Mouse (Mus musculus): ENCODE data around the gene Duxbl1. TPM values are rescaled to one million over a fixed set of nuclear protein-coding genes. Genes with fewer than 3 reads are reported as not detected.
"Not testable (repeated sequence)": the region's sequence is repeated elsewhere in the genome, so short reads cannot be mapped to it uniquely, and the experiment has no call there.

The Duxbl1 gene
- polyA plus RNA-seq, 1 experiment: 0.22 TPM

DNA sequence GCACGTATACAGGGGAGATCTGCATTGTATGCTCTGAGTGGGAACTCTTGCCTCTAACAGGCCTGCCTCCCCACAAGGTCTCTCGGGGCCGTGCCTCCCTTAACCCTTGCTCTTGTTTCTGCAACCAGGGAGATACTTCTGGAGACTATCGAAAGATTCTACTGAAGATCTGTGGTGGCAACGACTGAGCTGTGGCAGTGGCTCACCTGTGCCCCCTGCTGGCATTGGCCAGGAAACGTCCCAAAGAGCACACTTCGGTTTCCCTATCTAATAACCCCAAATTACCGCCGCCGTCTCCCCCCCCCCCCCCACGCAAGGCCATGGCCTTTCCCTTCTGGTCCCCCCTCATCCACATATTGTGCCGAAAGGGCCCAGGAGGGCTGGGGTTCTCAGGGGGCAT, 47.3 kb downstream of the Duxbl1 start:
- H3K4me1 ChIP-seq (ENCODE audit: control insufficient read depth, insufficient read depth, insufficient read length); DNase-seq (ENCODE audit: low read depth in 1 of 2, low spot score in 2 of 2); H3K36me3 ChIP-seq (ENCODE audit: control insufficient read depth, insufficient read depth, low read length); H3K27ac ChIP-seq (ENCODE audit: insufficient read depth, low read length); H3K4me3 ChIP-seq (ENCODE audit: extremely low read depth, insufficient read depth, insufficient read length); H3K27me3 ChIP-seq (ENCODE audit: control insufficient read depth, insufficient read depth, low read length): not testable (repeated sequence)
- WGBS: no CpG with 5 or more reads among the region's 12 CpGs

DNA sequence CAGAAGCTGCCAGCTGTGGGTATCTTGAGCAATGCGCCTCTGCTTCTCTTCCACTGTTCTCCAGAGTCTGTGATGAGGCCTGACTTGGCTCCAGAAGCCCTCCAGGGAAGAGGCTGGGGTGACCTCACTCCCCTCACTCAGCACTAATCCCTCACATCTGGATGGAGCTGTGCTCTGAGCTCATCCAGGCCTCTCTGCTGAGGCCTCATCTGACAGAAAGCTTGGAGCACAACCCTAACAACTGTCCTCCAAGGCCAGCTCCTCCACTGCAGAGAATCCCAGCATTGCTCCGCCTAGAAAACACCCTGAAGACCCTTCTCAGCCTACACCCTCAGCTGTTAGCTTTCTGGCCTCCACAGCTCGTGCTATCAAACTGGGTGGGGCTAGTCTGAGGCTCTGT, 56.0 kb downstream of the Duxbl1 start:
- H3K4me3 ChIP-seq (ENCODE audit: extremely low read depth, insufficient read depth, insufficient read length); H3K27ac ChIP-seq (ENCODE audit: insufficient read depth, low read length); H3K27me3 ChIP-seq (ENCODE audit: control insufficient read depth, insufficient read depth, low read length); DNase-seq (ENCODE audit: low read depth in 1 of 2, low spot score in 2 of 2); H3K36me3 ChIP-seq (ENCODE audit: control insufficient read depth, insufficient read depth, low read length); H3K4me1 ChIP-seq (ENCODE audit: control insufficient read depth, insufficient read depth, insufficient read length): not testable (repeated sequence)
- no CpG with 5 or more reads among the region's 3 CpGs for WGBS

DNA sequence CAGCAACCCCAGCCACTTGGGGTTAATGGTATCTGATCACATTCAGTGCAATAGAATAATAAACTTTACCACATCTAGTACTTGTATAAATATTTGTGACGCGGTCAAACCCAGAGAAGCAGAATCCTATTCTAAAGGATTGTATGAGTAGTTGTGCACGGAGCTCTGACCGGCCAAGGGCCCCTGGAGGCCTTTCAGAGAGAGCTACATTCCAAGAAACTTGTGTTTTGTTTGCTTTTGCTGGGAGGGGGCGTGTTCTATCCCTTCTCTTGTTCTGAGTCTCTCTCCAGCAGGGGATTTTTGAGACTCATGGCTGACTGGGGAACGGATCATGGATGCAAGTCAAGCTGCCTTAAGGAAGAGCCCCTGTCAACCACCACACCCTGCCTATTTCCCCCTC, 57.1 kb downstream of the Duxbl1 start:
- H3K27ac ChIP-seq (ENCODE audit: insufficient read depth, low read length); H3K36me3 ChIP-seq (ENCODE audit: control insufficient read depth, insufficient read depth, low read length); H3K4me3 ChIP-seq (ENCODE audit: extremely low read depth, insufficient read depth, insufficient read length); H3K4me1 ChIP-seq (ENCODE audit: control insufficient read depth, insufficient read depth, insufficient read length); H3K27me3 ChIP-seq (ENCODE audit: control insufficient read depth, insufficient read depth, low read length); DNase-seq (ENCODE audit: low read depth in 1 of 2, low spot score in 2 of 2): not testable (repeated sequence)
- WGBS: no CpG with 5 or more reads among the region's 6 CpGs

Other genes starting within 250 kb of the Duxbl1 start
- 14.9 and 17.4 TPM in 2 replicates for gene Zcchc24, start 209.5 kb upstream of the Duxbl1 start, polyA plus RNA-seq (2012; rRNA removed)
- gene Anxa11, start 136.4 kb upstream of the Duxbl1 start, polyA plus RNA-seq (2012; rRNA removed): 64.2 and 68.4 TPM in 2 replicates
- gene Plac9a, start 75.5 kb upstream of the Duxbl1 start, polyA plus RNA-seq (2012; rRNA removed): 1.2 and 1.6 TPM in 2 replicates
- 2.7 and 3.1 TPM in 2 replicates for gene Tmem254a, start 50.9 kb upstream of the Duxbl1 start, polyA plus RNA-seq (2012; rRNA removed)
- not detected in 2 replicates for gene Cphx1, start 40.3 kb upstream of the Duxbl1 start, polyA plus RNA-seq (2012; rRNA removed)
- 73.5 and 97.8 TPM in 2 replicates for gene Gm9780, start 64.1 kb downstream of the Duxbl1 start, polyA plus RNA-seq (2012; rRNA removed)
- 7.2 and 10.3 TPM in 2 replicates for gene Tmem254c, start 88.8 kb downstream of the Duxbl1 start, polyA plus RNA-seq (2012; rRNA removed)
- not detected in 2 replicates for gene Cphx2, start 102.9 kb downstream of the Duxbl1 start, polyA plus RNA-seq (2012; rRNA removed)
- gene Cphx3, start 103.7 kb downstream of the Duxbl1 start, polyA plus RNA-seq (2012; rRNA removed): not detected in 2 replicates
- gene Duxbl2, start 139.8 kb downstream of the Duxbl1 start, polyA plus RNA-seq (2012; rRNA removed): 0.19 and 0.33 TPM in 2 replicates
- gene Plac9b, start 203.9 kb downstream of the Duxbl1 start, polyA plus RNA-seq (2012; rRNA removed): 13.0 and 17.8 TPM in 2 replicates
- gene Tmem254b, start 228.5 kb downstream of the Duxbl1 start, polyA plus RNA-seq (2012; rRNA removed): 7.9 and 8.1 TPM in 2 replicates

Data from spleen, adult 2 months (tissue).